ENCODE assay signal across 8 mouse cellular contexts in genomic region chr1:172204814-172205740, GRCm38 (mm10). TPM values are rescaled to one million over a fixed set of nuclear protein-coding genes. Genes with fewer than 3 reads are reported as not detected.
DNase-seq lines count a peak whose midpoint lies in the region; ATAC-seq and TF ChIP-seq lines count a peak whose summit lies in the region.

No protein-coding gene starts in this region.

- no peak for TF ChIP-seq CTCF in C2C12 (IDR thresholded peaks at IDR 0.05; ENCODE audit: control insufficient read depth, insufficient read depth, insufficient read length)

- H3K79me2 ChIP-seq in C2C12 (ENCODE audit: control insufficient read depth, insufficient read depth) = peaks cover 59% of the 10 kb centered on the region

- no peak for ATAC-seq in embryonic facial prominence, embryonic 15.5 days (ENCODE audit: insufficient number of reproducible peaks, low FRiP score, low TSS enrichment, low read depth)
- no peak for ATAC-seq in limb, embryonic 14.5 days (ENCODE audit: low FRiP score, low read depth)
- no peak for ATAC-seq in inflammation-experienced regulatory T-cells, adult 6 months

- H3K4me3 ChIP-seq in C2C12 (ENCODE audit: insufficient read depth, poor library complexity, severe bottlenecking) = peak overlapping the region; percentile 80
- peak overlapping the region; percentile 64 for H3K4me3 ChIP-seq in embryonic facial prominence, embryonic 15.5 days (replicated peaks)
- H3K4me3 ChIP-seq in limb, embryonic 14.5 days (replicated peaks; ENCODE audit: low read length) = peak overlapping the region; percentile 70

- no peak overlapping the region for H3K9ac ChIP-seq in embryonic facial prominence, embryonic 15.5 days
- H3K9ac ChIP-seq in limb, embryonic 14.5 days (ENCODE audit: low read depth, low read length, severe bottlenecking) = peak overlapping the region; percentile 78

- peaks cover 69% of the 10 kb centered on the region for H3K4me1 ChIP-seq in embryonic facial prominence, embryonic 15.5 days
- H3K4me1 ChIP-seq in limb, embryonic 14.5 days (ENCODE audit: control insufficient read depth, insufficient read depth, low read length) = peaks cover 52% of the 10 kb centered on the region

- 0 out of 2 replicates have a peak overlapping the region, but pooled peaks have one; percentile 45 for H3K27ac ChIP-seq in embryonic facial prominence, embryonic 15.5 days (replicated peaks)
- H3K27ac ChIP-seq in limb, embryonic 14.5 days (replicated peaks; ENCODE audit: low read depth, low read length) = peak overlapping the region; percentile 75

- no peaks in the 10 kb centered on the region for H3K9me3 ChIP-seq in embryonic facial prominence, embryonic 15.5 days (replicated peaks)
- no peaks in the 10 kb centered on the region for H3K9me3 ChIP-seq in limb, embryonic 14.5 days (ENCODE audit: control insufficient read depth, low read length)

- H3K79me3 ChIP-seq in C2C12 (ENCODE audit: low read depth) = peaks cover 14% of the 10 kb centered on the region

- H3K4me2 ChIP-seq in embryonic facial prominence, embryonic 15.5 days (replicated peaks) = peak overlapping the region; percentile 52
- peak overlapping the region; percentile 78 for H3K4me2 ChIP-seq in limb, embryonic 14.5 days (replicated peaks; ENCODE audit: low read depth, low read length, severe bottlenecking)

- no peaks in the 10 kb centered on the region for H3K27me3 ChIP-seq in C2C12 (ENCODE audit: control insufficient read depth, insufficient read depth, insufficient read length)
- no peaks in the 10 kb centered on the region for H3K27me3 ChIP-seq in embryonic facial prominence, embryonic 15.5 days
- H3K27me3 ChIP-seq in limb, embryonic 14.5 days (ENCODE audit: control insufficient read depth, insufficient read depth, low read length) = no peaks in the 10 kb centered on the region

- DNase-seq in frontal cortex, postnatal 36 days (ENCODE audit: low spot score in 2 of 2) = peak; percentile 18 to 29
- no peak for DNase-seq in frontal cortex, adult 2 months (ENCODE audit: extremely low spot score in 1 of 2, low spot score in 1 of 2)
- no peak for DNase-seq in limb, embryonic 14.5 days (ENCODE audit: low spot score)
- no peak for DNase-seq in adrenal gland, adult (ENCODE audit: inconsistent age in 2 of 2, low spot score in 1 of 2)
- DNase-seq in urinary bladder, adult 2 months (ENCODE audit: low spot score) = no peak

- 42% methylated on average over 15 of the region's 15 CpGs for WGBS in embryonic facial prominence, embryonic 15.5 days
- WGBS in limb, embryonic 14.5 days = 41% methylated on average over 15 of the region's 15 CpGs

- H3K36me3 ChIP-seq in C2C12 (ENCODE audit: control insufficient read depth, insufficient read depth) = peaks cover 5% of the 10 kb centered on the region
- H3K36me3 ChIP-seq in embryonic facial prominence, embryonic 15.5 days = peaks cover 10% of the 10 kb centered on the region; the same call in 1 of the 2 replicates
- peaks cover 29% of the 10 kb centered on the region for H3K36me3 ChIP-seq in limb, embryonic 14.5 days (ENCODE audit: control insufficient read depth, insufficient read depth, low read length)

- no peak for TF ChIP-seq POLR2A in limb, embryonic 14.5 days (IDR thresholded peaks at IDR 0.05; ENCODE audit: borderline replicate concordance, extremely low read depth, insufficient read depth, insufficient read length)

- peak overlapping the region; percentile 82 for H3ac ChIP-seq in C2C12 (ENCODE audit: control insufficient read depth, insufficient read length, low read depth)

TF ChIP-seq in C2C12, 6 proteins besides CTCF, POLR2A, EP300 and RAD21:
- TF ChIP-seq MYOD1 (IDR thresholded peaks at IDR 0.05; ENCODE audit: control insufficient read depth, insufficient read length, low read depth) (no peak), MAX (IDR thresholded peaks at IDR 0.05) (no peak), FOSL1 (IDR thresholded peaks at IDR 0.05; ENCODE audit: insufficient read depth, low read length, poor library complexity, severe bottlenecking) (no peak), MYOG (IDR thresholded peaks at IDR 0.05; ENCODE audit: control insufficient read depth, extremely low read depth, insufficient read length) (no peak), USF1 (IDR thresholded peaks at IDR 0.05; ENCODE audit: low read depth) (no peak)

RNA-seq across cellular contexts. Expression of gene Pea15a, which starts 1.5 kb away (rescaled TPM):
- polyA plus RNA-seq in frontal cortex, adult 2 months (2012; rRNA removed) = 538 and 542 TPM in 2 replicates
- 125 TPM for polyA plus RNA-seq in C2C12 (2012; fragmentation: generic; extraction: Trizol)
- polyA plus RNA-seq in embryonic facial prominence, embryonic 15.5 days (2015; fragmentation: Nextera tagmentation; extraction: Ambion mirVana) = 122 and 131 TPM in 2 replicates
- polyA plus RNA-seq in limb, embryonic 14.5 days (2012; rRNA removed) = 106 and 108 TPM in 2 replicates
- polyA plus RNA-seq in limb, embryonic 14.5 days (2014; fragmentation: Nextera tagmentation; extraction: Ambion mirVana) = 119 and 122 TPM in 2 replicates
- 10 to 100 TPM; 46.0 to 50.6 (median 47.6) TPM for polyA plus RNA-seq in inflammation-experienced regulatory T-cells, adult 6 months (2017; shearing (Covaris generic))
- 165 and 166 TPM in 2 replicates for polyA plus RNA-seq in urinary bladder, adult 2 months (2012; rRNA removed)

RNA-seq across cellular contexts. Expression of gene Casq1, which starts 14.6 kb away (rescaled TPM):
- 1.4 TPM in 2 replicates for polyA plus RNA-seq in frontal cortex, adult 2 months (2012; rRNA removed)
- polyA plus RNA-seq in C2C12 (2012; fragmentation: generic; extraction: Trizol) = 0.12 TPM
- 18.9 and 24.6 TPM in 2 replicates for polyA plus RNA-seq in embryonic facial prominence, embryonic 15.5 days (2015; fragmentation: Nextera tagmentation; extraction: Ambion mirVana)
- polyA plus RNA-seq in limb, embryonic 14.5 days (2012; rRNA removed) = 13.3 and 17.8 TPM in 2 replicates
- 11.3 and 14.9 TPM in 2 replicates for polyA plus RNA-seq in limb, embryonic 14.5 days (2014; fragmentation: Nextera tagmentation; extraction: Ambion mirVana)
- polyA plus RNA-seq in inflammation-experienced regulatory T-cells, adult 6 months (2017; shearing (Covaris generic)) = not detected
- 3.2 and 3.3 TPM in 2 replicates for polyA plus RNA-seq in urinary bladder, adult 2 months (2012; rRNA removed)

RNA-seq across cellular contexts. Expression of gene Atp1a4, which starts 53.1 kb away (rescaled TPM):
- polyA plus RNA-seq in frontal cortex, adult 2 months (2012; rRNA removed) = not detected in 2 replicates
- not detected for polyA plus RNA-seq in C2C12 (2012; fragmentation: generic; extraction: Trizol)
- not detected in 2 replicates for polyA plus RNA-seq in embryonic facial prominence, embryonic 15.5 days (2015; fragmentation: Nextera tagmentation; extraction: Ambion mirVana)
- 0.03 TPM in 1 of 2 replicates, not detected in the other for polyA plus RNA-seq in limb, embryonic 14.5 days (2012; rRNA removed)
- polyA plus RNA-seq in limb, embryonic 14.5 days (2014; fragmentation: Nextera tagmentation; extraction: Ambion mirVana) = not detected in 2 replicates
- not detected for polyA plus RNA-seq in inflammation-experienced regulatory T-cells, adult 6 months (2017; shearing (Covaris generic))
- not detected in 2 replicates for polyA plus RNA-seq in urinary bladder, adult 2 months (2012; rRNA removed)

RNA-seq across cellular contexts. Expression of gene Igsf8, which starts 56.4 kb away (rescaled TPM):
- 230 and 251 TPM in 2 replicates for polyA plus RNA-seq in frontal cortex, adult 2 months (2012; rRNA removed)
- polyA plus RNA-seq in C2C12 (2012; fragmentation: generic; extraction: Trizol) = 95.3 TPM
- polyA plus RNA-seq in embryonic facial prominence, embryonic 15.5 days (2015; fragmentation: Nextera tagmentation; extraction: Ambion mirVana) = 71.9 and 73.4 TPM in 2 replicates
- polyA plus RNA-seq in limb, embryonic 14.5 days (2012; rRNA removed) = 71.4 and 86.4 TPM in 2 replicates
- polyA plus RNA-seq in limb, embryonic 14.5 days (2014; fragmentation: Nextera tagmentation; extraction: Ambion mirVana) = 49.8 and 50.1 TPM in 2 replicates
- 1 to 10 TPM; 3.8 to 5.4 (median 5.2) TPM for polyA plus RNA-seq in inflammation-experienced regulatory T-cells, adult 6 months (2017; shearing (Covaris generic))
- polyA plus RNA-seq in urinary bladder, adult 2 months (2012; rRNA removed) = 54.7 and 60.0 TPM in 2 replicates

RNA-seq across cellular contexts. Expression of gene Dcaf8, which starts 57.2 kb away (rescaled TPM):
- 92.6 and 102 TPM in 2 replicates for polyA plus RNA-seq in frontal cortex, adult 2 months (2012; rRNA removed)
- 37.6 TPM for polyA plus RNA-seq in C2C12 (2012; fragmentation: generic; extraction: Trizol)
- 135 and 140 TPM in 2 replicates for polyA plus RNA-seq in embryonic facial prominence, embryonic 15.5 days (2015; fragmentation: Nextera tagmentation; extraction: Ambion mirVana)
- 120 TPM in 2 replicates for polyA plus RNA-seq in limb, embryonic 14.5 days (2012; rRNA removed)
- polyA plus RNA-seq in limb, embryonic 14.5 days (2014; fragmentation: Nextera tagmentation; extraction: Ambion mirVana) = 121 and 131 TPM in 2 replicates
- polyA plus RNA-seq in inflammation-experienced regulatory T-cells, adult 6 months (2017; shearing (Covaris generic)) = 10 to 100 TPM; 46.7 to 99.2 (median 78.4) TPM
- 115 and 118 TPM in 2 replicates for polyA plus RNA-seq in urinary bladder, adult 2 months (2012; rRNA removed)

Comparison
In these comparisons a context has a peak if more than half of its experiments do, and no peak if none do; other contexts are left out.
1. DNase-seq: peak in frontal cortex, postnatal 36 days (2 of 2); none in frontal cortex, adult 2 months (0 of 2), limb, embryonic 14.5 days (single experiment), adrenal gland, adult (0 of 2) and urinary bladder, adult 2 months (single experiment).
2. Peak in every context shown above with its lines, with median percentiles within 50 percentile points of each other: H3K4me3 ChIP-seq.